Mouse (Mus musculus) mouse embryonic stem cell (cell line): Measurements from ENCODE around the gene Lgr5.

Experiments
- in situ Hi-C, 2 experiments: fragments of 300-500 bp; cut with MboI; formaldehyde crosslinking; loops; 1 replicate in 1 of 2; 3 replicates in 1 of 2; pipeline ENCODE4 v1.14.3; 2019 to 2020; ENCODE audit warnings: low sequenced_read_pairs in 2 of 2, low pct_unique_long_range_greater_than_20kb in 1 of 2, mixed read lengths in 1 of 2; ENCODE audit not compliant: unreplicated experiment in 1 of 2

Gene Lgr5

DNA sequence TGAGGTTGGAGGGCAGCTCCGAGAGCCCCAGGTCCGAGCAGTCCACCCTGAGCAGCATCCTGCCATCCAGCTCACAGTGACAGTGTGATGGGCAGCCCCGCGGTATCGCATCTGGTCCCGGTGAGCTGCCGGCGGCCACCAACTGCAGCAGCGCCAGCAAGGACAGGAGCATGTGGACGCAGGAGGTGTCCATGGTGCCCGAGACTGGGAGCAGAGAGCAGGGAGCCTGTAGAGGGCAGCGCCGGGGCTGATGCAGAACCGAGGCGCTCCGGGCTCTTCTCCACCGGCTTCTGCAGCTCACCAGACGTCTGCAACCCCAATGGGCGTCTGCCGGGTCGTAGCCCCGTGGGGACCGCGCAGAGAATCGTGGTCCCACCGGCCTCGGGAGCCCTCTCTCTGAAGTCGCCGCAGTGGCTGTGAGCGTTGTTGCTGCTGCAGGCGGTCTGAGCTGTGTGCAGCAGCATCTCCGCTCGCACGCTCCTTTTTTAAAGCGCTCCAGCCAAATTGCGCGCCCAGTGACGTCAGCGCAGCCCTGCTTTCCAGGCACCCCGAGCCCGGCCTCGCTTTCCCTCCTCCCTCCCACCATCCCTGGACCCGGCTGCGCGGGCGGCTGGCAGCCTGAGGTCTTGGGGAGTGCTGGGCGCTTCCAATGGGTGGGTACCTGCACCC lies at the start of gene Lgr5:
Gene Lgr5 (minus strand): TSS at position 480 of the 669 bp plus-strand sequence.
- in situ Hi-C loops: no loop called here

DNA sequence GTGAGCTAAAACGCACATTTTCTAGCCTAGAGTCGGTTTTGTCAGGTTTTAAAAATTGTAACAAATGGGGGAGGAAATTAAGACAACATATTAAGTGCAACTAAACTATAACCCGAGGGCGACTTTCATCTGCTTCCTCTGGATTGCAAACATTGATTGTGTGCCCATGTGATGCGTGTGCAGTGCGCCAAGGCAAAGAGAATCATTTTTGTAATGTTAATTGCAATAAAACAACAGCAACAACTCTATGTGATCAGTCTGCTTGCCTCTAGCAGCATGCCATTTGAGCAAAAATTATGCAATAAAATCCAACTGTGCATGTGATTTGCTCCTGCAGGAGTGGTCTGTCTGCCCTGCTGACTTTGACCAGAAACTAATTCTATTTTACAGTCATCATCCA lies 39.1 kb upstream of the Lgr5 start:
- in situ Hi-C loops: no loop called here

DNA sequence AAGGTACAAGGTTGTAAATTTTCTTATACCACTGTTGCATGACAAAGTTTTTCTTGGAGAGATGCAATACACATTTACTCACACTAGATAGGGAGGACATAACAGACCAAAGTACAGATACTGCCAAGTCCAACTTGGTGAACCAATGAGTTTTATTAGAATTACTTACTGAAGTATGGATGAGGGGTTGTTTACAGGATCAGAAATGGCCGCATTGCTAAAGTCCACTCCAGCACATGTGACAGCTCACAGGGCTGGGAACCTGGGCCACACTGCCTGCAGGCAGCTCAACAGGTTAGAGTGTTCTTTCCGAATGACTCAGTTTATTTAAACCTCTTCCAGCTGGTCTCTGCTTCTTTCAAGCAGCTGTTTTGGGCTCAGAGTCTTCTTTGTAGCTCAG lies 37.4 kb upstream of the Lgr5 start:
- in situ Hi-C loops: loop anchor here in 1 of 2 experiments (25.0 kb wide), 1 partner anchor 288 kb away; no protein-coding TSS in a partner anchor

- in situ Hi-C loops: loop anchor here in 1 of 2 experiments (25.0 kb wide), 1 partner anchor 287 kb away; no protein-coding TSS in a partner anchor
Measured at GRCm38 (mm10) chr10:115623956-115624671, 36.5 kb upstream of the Lgr5 start.

- in situ Hi-C loops: loop anchor here in 1 of 2 experiments (25.0 kb wide), 1 partner anchor 286 kb away; no protein-coding TSS in a partner anchor
Measured at GRCm38 (mm10) chr10:115623481-115623880, 35.9 kb upstream of the Lgr5 start.

- in situ Hi-C loops: loop anchor here in 1 of 2 experiments (25.0 kb wide), 1 partner anchor 281 kb away; no protein-coding TSS in a partner anchor
Measured at GRCm38 (mm10) chr10:115618288-115618856, 30.8 kb upstream of the Lgr5 start.

DNA sequence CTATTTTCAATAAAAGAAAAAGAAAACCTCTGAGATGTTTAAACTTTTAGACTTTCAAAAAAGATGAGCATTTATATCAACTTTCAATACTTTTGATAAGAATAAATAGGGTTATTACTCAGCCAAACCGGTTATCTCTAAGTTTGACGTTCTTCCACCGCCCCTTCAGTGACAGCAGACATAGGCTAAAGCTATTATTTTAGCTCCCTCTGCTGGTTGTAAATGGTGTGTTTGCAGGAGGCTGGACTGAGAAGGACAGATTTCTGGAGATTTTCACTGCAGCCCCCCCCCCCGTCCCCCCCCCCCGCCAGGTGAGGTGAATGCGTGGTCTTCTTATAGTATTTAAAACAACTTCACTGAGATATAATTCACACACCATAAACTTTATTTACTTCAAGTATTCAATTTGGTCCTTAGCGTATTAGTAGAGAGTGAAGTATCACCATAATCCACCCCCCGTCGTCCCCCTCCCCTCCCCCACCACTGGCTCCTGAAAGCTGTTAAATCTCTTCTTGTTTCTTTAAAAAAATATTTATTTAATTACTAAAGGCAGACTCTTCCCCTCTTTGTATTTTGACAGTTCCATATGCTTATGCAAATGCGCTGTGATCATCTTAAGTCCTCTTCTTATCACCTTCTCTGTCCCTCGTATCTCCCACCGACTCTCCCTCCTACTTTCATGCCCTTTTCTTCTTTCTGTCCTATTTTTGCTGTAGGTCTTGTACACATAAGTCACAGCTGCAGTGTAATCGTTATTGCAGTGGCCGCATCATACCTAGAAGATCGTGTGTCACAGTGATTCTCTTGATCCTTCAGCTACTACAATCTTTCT lies 30.1 kb upstream of the Lgr5 start:
- in situ Hi-C loops: loop anchor here in 1 of 2 experiments (25.0 kb wide), 1 partner anchor 280 kb away; no protein-coding TSS in a partner anchor

DNA sequence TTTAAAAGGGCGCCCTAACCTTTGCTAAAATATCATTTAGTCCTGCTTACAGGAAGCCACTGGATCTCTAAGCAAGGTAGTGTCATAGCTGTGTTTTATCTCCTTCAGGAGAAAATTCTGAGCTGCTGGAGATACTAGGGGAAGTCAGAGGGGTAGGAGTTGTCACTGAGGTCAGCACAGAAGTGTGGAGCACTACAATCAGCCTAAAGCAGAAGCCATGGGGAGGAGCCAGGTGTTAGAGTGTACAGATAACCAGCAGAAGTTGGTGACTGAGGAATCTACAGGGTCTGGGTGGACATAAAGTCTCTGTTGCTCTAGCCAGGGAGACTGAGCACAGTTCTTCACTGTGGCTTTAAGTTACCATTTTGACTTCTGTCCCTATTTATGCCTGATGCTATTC lies 8.2 kb upstream of the Lgr5 start:
- in situ Hi-C loops: no loop called here

- in situ Hi-C loops: no loop called here
Measured at GRCm38 (mm10) chr10:115593651-115594050, 6.1 kb upstream of the Lgr5 start.

DNA sequence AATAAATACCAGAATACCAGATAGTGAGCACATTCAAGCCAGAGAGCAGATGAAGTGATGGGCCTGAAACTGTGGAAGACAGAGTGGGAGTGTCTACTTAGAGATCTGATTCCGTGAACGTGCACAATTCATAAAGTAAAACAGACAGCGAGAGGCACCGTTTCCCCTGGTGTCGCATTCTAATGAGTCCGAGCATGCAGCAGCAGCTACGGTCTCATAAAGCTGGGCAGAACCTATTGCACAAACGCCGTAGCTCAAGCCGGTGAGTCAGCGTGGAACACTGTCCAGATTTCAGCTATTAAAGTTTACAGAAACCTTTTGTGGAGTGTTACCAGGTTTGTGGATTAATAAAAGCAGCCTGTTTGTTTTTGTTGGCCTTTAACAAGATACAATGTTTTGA lies 5.6 kb upstream of the Lgr5 start:
- in situ Hi-C loops: no loop called here

- in situ Hi-C loops: no loop called here
Measured at GRCm38 (mm10) chr10:115587979-115588378, 399 bp upstream of the Lgr5 start.

GRCm38 (mm10) chr10:115586246-115587231 lies 1.0 kb downstream of the Lgr5 start:
- in situ Hi-C loops: no loop called here

DNA sequence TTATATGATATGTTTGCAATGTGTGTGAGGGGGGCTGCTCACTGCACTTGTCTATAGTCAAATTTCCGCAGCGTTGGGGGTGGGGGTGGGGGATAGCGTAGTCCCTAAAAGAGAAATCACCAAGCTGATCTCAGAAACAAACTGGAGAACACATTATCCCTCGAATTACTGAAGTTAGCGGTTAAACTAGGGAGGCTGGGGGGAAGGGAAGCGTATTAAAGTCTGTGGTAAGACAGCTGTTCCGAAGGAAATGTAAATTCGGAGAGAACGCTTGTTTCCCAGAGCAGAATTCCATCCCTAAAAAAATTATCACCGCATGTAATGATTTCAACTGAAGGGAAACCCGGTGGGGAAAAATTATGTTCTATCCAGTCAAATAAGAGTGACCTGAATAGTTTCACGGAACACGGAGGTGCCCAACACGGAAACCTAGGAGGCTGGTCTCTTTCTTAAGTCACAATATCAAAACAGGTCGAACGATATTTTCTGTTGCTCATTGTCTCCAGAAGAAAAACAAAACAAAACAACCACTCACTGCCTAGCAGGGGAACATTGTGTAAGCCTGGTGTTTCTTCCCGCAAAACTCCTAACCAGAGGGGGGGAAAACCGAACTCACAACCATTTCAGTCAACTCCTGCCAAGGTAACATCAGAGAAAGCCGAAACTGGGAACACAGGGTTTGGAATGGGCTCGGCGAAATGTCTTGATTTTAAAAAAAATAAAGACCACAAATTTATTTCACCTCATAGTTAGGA lies 1.9 kb downstream of the Lgr5 start:
- in situ Hi-C loops: no loop called here

- in situ Hi-C loops: no loop called here
Measured at GRCm38 (mm10) chr10:115584656-115585055, 2.9 kb downstream of the Lgr5 start.

GRCm38 (mm10) chr10:115583071-115583470 lies 4.5 kb downstream of the Lgr5 start:
- in situ Hi-C loops: no loop called here

DNA sequence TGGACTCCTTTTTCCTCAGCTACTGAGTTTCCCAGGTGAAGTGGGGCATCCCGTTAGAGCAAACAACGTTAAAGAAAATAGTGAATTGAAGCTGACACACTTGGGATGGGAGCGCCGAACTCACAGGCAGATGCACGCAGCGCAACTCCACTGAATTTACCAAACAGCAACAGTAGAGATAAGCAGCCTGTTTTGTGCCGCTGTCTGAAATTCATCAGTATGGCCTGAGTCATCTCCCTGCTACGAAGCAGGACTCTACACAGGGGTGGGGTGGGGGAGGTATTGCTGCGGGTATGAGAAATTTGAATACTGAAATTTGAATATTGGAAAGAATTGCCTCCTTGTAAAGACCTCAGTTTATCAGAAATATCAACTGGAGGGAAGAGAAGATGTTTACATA lies 5.6 kb downstream of the Lgr5 start:
- in situ Hi-C loops: no loop called here

DNA sequence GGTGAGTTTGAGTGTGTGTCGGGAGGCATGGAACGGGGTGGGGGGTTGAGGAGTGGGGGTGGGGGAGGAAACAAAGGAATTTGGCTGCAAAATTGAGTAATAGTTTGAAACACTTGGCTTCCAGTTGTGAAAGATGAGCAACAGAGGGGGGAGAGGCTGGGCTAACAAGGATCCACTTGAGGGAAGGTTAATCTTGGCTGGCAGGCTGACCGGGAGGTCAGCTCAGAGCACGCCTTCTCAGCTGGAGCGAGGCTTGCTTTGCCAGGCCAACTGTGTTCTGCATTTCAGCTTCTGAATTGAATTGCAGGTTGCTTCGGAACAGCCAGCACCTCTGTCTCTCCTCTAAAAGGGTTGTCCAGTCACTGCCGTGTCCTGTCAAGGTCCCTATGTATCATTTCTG lies 8.1 kb downstream of the Lgr5 start:
- in situ Hi-C loops: no loop called here
